Mouse (Mus musculus): ENCODE measurements at regions not wholly inside any gene's neighbourhood (a gene's known extent, or its start where the extent isn't known, plus 50 kb on each side); places are given as distances from the start of the nearest gene placed in this dataset.

- no peak for TF ChIP-seq CTCF (IDR thresholded peaks at IDR 0.05; ENCODE audit: low read depth, low read length)
- TF ChIP-seq POLR2A (IDR thresholded peaks at IDR 0.05; ENCODE audit: extremely low read depth, insufficient read depth, low read length) = no peak
Measured at GRCm38 (mm10) chr6:147885902-147886301, 161.2 kb upstream of the Far2 start.
